Mouse (Mus musculus): ENCODE measurements around the gene Ugp2. TPM values are rescaled to one million over a fixed set of nuclear protein-coding genes. Genes with fewer than 3 reads are reported as not detected.

The Ugp2 gene
- polyA plus RNA-seq, 1 experiment from 2014 or later = 70.0 TPM

- ATAC-seq (ENCODE audit: low FRiP score) = no peak
- no peaks in the 10 kb centered on the region for H3K27me3 ChIP-seq (ENCODE audit: control insufficient read depth, insufficient read depth, low read length)
- H3K4me3 ChIP-seq (ENCODE audit: low read depth, low read length) = no peak overlapping the region
- H3K4me1 ChIP-seq (ENCODE audit: control insufficient read depth, insufficient read depth, low read length) = no peaks in the 10 kb centered on the region
- no peak for DNase-seq (ENCODE audit: low spot score, missing footprints)
- H3K36me3 ChIP-seq (ENCODE audit: control insufficient read depth, insufficient read depth, low read length) = no peaks in the 10 kb centered on the region
- WGBS = 88% methylated on average over 4 of the region's 4 CpGs
- H3K27ac ChIP-seq (ENCODE audit: low read depth, low read length) = no peak overlapping the region
- H3K9me3 ChIP-seq (ENCODE audit: control insufficient read depth, low read length) = no peaks in the 10 kb centered on the region
- no peak overlapping the region for H3K9ac ChIP-seq (ENCODE audit: low read length)
- H3K4me2 ChIP-seq = no peak overlapping the region
Observed at GRCm38 (mm10) chr11:21386790-21387189, 15.8 kb upstream of the Ugp2 start.

GRCm38 (mm10) chr11:21374096-21374495, 3.1 kb upstream of the Ugp2 start:
- ATAC-seq (ENCODE audit: low FRiP score) = no peak

GRCm38 (mm10) chr11:21370399-21371121, 441 bp downstream of the Ugp2 start:
- Histone ChIP-seq H3K4me1 (ENCODE audit: control insufficient read depth, insufficient read depth, low read length) (peaks cover 15% of the 10 kb centered on the region), H3K4me2 (peak overlapping the region; percentile 61), H3K36me3 (ENCODE audit: control insufficient read depth, insufficient read depth, low read length) (no peaks in the 10 kb centered on the region), H3K27ac (ENCODE audit: low read depth, low read length) (peak overlapping the region; percentile 85), H3K9ac (ENCODE audit: low read length) (peak overlapping the region; percentile 85), H3K4me3 (ENCODE audit: low read depth, low read length) (peak overlapping the region; percentile 78), H3K27me3 (ENCODE audit: control insufficient read depth, insufficient read depth, low read length) (no peaks in the 10 kb centered on the region), H3K9me3 (ENCODE audit: control insufficient read depth, low read length) (no peaks in the 10 kb centered on the region)
- peak; percentile 94 for ATAC-seq (ENCODE audit: low FRiP score)
- under 1% methylated on average over 51 of the region's 69 CpGs for WGBS
- DNase-seq (ENCODE audit: low spot score, missing footprints) = peak; percentile 96

More at GRCm38 (mm10) chr11:21374096-21374495, 3.1 kb upstream of the Ugp2 start:
- no peak overlapping the region for H3K4me3 ChIP-seq (ENCODE audit: low read depth, low read length)
- H3K27ac ChIP-seq (ENCODE audit: low read depth, low read length) = no peak overlapping the region
- no peak overlapping the region for H3K4me2 ChIP-seq
- H3K36me3 ChIP-seq (ENCODE audit: control insufficient read depth, insufficient read depth, low read length) = no peaks in the 10 kb centered on the region
- no peak for DNase-seq (ENCODE audit: low spot score, missing footprints)
- no peak overlapping the region for H3K9ac ChIP-seq (ENCODE audit: low read length)
- 91% methylated on average over 3 of the region's 3 CpGs for WGBS
- no peaks in the 10 kb centered on the region for H3K27me3 ChIP-seq (ENCODE audit: control insufficient read depth, insufficient read depth, low read length)
- H3K9me3 ChIP-seq (ENCODE audit: control insufficient read depth, low read length) = no peaks in the 10 kb centered on the region
- H3K4me1 ChIP-seq (ENCODE audit: control insufficient read depth, insufficient read depth, low read length) = peaks cover 6% of the 10 kb centered on the region

GRCm38 (mm10) chr11:21369248-21370016, 1.6 kb downstream of the Ugp2 start:
- H3K9me3 ChIP-seq (ENCODE audit: control insufficient read depth, low read length) = no peaks in the 10 kb centered on the region
- H3K4me2 ChIP-seq = peak overlapping the region; percentile 61
- H3K27me3 ChIP-seq (ENCODE audit: control insufficient read depth, insufficient read depth, low read length) = no peaks in the 10 kb centered on the region
- peak overlapping the region; percentile 78 for H3K4me3 ChIP-seq (ENCODE audit: low read depth, low read length)
- ATAC-seq (ENCODE audit: low FRiP score) (no peak), DNase-seq (ENCODE audit: low spot score, missing footprints) (peak; percentile 87)
- H3K4me1 ChIP-seq (ENCODE audit: control insufficient read depth, insufficient read depth, low read length) = peaks cover 15% of the 10 kb centered on the region
- no peaks in the 10 kb centered on the region for H3K36me3 ChIP-seq (ENCODE audit: control insufficient read depth, insufficient read depth, low read length)
- H3K27ac ChIP-seq (ENCODE audit: low read depth, low read length) = no peak overlapping the region
- H3K9ac ChIP-seq (ENCODE audit: low read length) = peak overlapping the region; percentile 85
- WGBS = 28% methylated on average over 9 of the region's 9 CpGs

- Histone ChIP-seq H3K36me3 (ENCODE audit: control insufficient read depth, insufficient read depth, low read length) (no peaks in the 10 kb centered on the region), H3K27me3 (ENCODE audit: control insufficient read depth, insufficient read depth, low read length) (no peaks in the 10 kb centered on the region), H3K27ac (ENCODE audit: low read depth, low read length) (no peak overlapping the region), H3K9me3 (ENCODE audit: control insufficient read depth, low read length) (no peaks in the 10 kb centered on the region), H3K4me1 (ENCODE audit: control insufficient read depth, insufficient read depth, low read length) (peaks cover 15% of the 10 kb centered on the region), H3K4me2 (peak overlapping the region; percentile 61; the same call in 1 of the 2 replicates), H3K9ac (ENCODE audit: low read length) (no peak overlapping the region), H3K4me3 (ENCODE audit: low read depth, low read length) (no peak overlapping the region)
- DNase-seq (ENCODE audit: low spot score, missing footprints) (no peak), ATAC-seq (ENCODE audit: low FRiP score) (no peak)
- WGBS = 54% methylated on average over 7 of the region's 7 CpGs
Observed at GRCm38 (mm10) chr11:21368466-21368865, 2.5 kb downstream of the Ugp2 start.

GRCm38 (mm10) chr11:21363144-21363940, 7.7 kb downstream of the Ugp2 start:
- no peak overlapping the region for H3K4me2 ChIP-seq
- H3K4me3 ChIP-seq (ENCODE audit: low read depth, low read length) = no peak overlapping the region
- H3K4me1 ChIP-seq (ENCODE audit: control insufficient read depth, insufficient read depth, low read length) = peaks cover 2% of the 10 kb centered on the region
- 95% methylated on average over 4 of the region's 4 CpGs for WGBS
- H3K9ac ChIP-seq (ENCODE audit: low read length) = no peak overlapping the region
- H3K27me3 ChIP-seq (ENCODE audit: control insufficient read depth, insufficient read depth, low read length) = no peaks in the 10 kb centered on the region
- no peak overlapping the region for H3K27ac ChIP-seq (ENCODE audit: low read depth, low read length)
- H3K36me3 ChIP-seq (ENCODE audit: control insufficient read depth, insufficient read depth, low read length) = no peaks in the 10 kb centered on the region
- H3K9me3 ChIP-seq (ENCODE audit: control insufficient read depth, low read length) = no peaks in the 10 kb centered on the region
- ATAC-seq (ENCODE audit: low FRiP score) = no peak
- no peak for DNase-seq (ENCODE audit: low spot score, missing footprints)

GRCm38 (mm10) chr11:21351296-21351695, 19.7 kb downstream of the Ugp2 start:
- ATAC-seq (ENCODE audit: low FRiP score) (no peak), DNase-seq (ENCODE audit: low spot score, missing footprints) (no peak)
- H3K4me3 ChIP-seq (ENCODE audit: low read depth, low read length) = no peak overlapping the region
- no peaks in the 10 kb centered on the region for H3K9me3 ChIP-seq (ENCODE audit: control insufficient read depth, low read length)
- H3K36me3 ChIP-seq (ENCODE audit: control insufficient read depth, insufficient read depth, low read length) = peaks cover 2% of the 10 kb centered on the region; the same call in 1 of the 2 replicates
- no peaks in the 10 kb centered on the region for H3K4me1 ChIP-seq (ENCODE audit: control insufficient read depth, insufficient read depth, low read length)
- H3K27me3 ChIP-seq (ENCODE audit: control insufficient read depth, insufficient read depth, low read length) = no peaks in the 10 kb centered on the region
- H3K4me2 ChIP-seq = no peak overlapping the region
- no peak overlapping the region for H3K9ac ChIP-seq (ENCODE audit: low read length)
- whole genome bisulfite sequencing = 91% methylated on average over 7 of the region's 7 CpGs
- no peak overlapping the region for H3K27ac ChIP-seq (ENCODE audit: low read depth, low read length)

GRCm38 (mm10) chr11:21348890-21349289, 22.1 kb downstream of the Ugp2 start:
- 87% methylated on average over 2 of the region's 2 CpGs for WGBS

More at GRCm38 (mm10) chr11:21348890-21349289, 22.1 kb downstream of the Ugp2 start:
- peaks cover 2% of the 10 kb centered on the region; the same call in 1 of the 2 replicates for H3K36me3 ChIP-seq (ENCODE audit: control insufficient read depth, insufficient read depth, low read length)
- H3K4me3 ChIP-seq (ENCODE audit: low read depth, low read length) = no peak overlapping the region
- ATAC-seq (ENCODE audit: low FRiP score) (no peak), DNase-seq (ENCODE audit: low spot score, missing footprints) (no peak)
- no peaks in the 10 kb centered on the region for H3K27me3 ChIP-seq (ENCODE audit: control insufficient read depth, insufficient read depth, low read length)
- no peak overlapping the region for H3K27ac ChIP-seq (ENCODE audit: low read depth, low read length)
- no peaks in the 10 kb centered on the region for H3K9me3 ChIP-seq (ENCODE audit: control insufficient read depth, low read length)
- H3K4me2 ChIP-seq = no peak overlapping the region
- no peaks in the 10 kb centered on the region for H3K4me1 ChIP-seq (ENCODE audit: control insufficient read depth, insufficient read depth, low read length)
- no peak overlapping the region for H3K9ac ChIP-seq (ENCODE audit: low read length)

All from midbrain, embryonic 11.5 days (tissue).